Mouse (Mus musculus) C2C12 (cell line): ENCODE data around the gene Gm20481.

Experiments used
- CEBPB ChIP-seq: IDR thresholded peaks from one replicate; pipeline ENCODE4 v1.6.1; 2011; ENCODE audit warnings: low read depth, mild to moderate bottlenecking, control low read depth, moderate library complexity
- CTCF ChIP-seq: IDR thresholded peaks from one replicate; pipeline ENCODE4 v1.5.1; 2011; ENCODE audit not compliant: control insufficient read depth, insufficient read depth, insufficient read length
- FOSL1 ChIP-seq: IDR thresholded peaks from one replicate; pipeline ENCODE4 v1.8.0; 2011; ENCODE audit warnings: mild to moderate bottlenecking, low read length; ENCODE audit not compliant: poor library complexity, insufficient read depth, severe bottlenecking
- MAX ChIP-seq: IDR thresholded peaks from one replicate; pipeline ENCODE4 v1.6.1; 2011; ENCODE audit warnings: mild to moderate bottlenecking, control low read depth
- MYOD1 ChIP-seq: IDR thresholded peaks from one replicate; pipeline ENCODE4 v1.6.1; 2011; ENCODE audit warnings: low read depth; ENCODE audit not compliant: control insufficient read depth, insufficient read length
- USF1 ChIP-seq: IDR thresholded peaks from one replicate; pipeline ENCODE4 v1.6.1; 2011; ENCODE audit warnings: low read depth, mild to moderate bottlenecking, control low read depth, moderate library complexity

- TF ChIP-seq USF1 (no peak), CTCF (no peak), MYOD1 (no peak), FOSL1 (no peak), MAX (no peak), CEBPB (no peak)
Measured at GRCm38 (mm10) chr17:34954831-34955230, 14.9 kb upstream of the Gm20481 start.
